Mouse (Mus musculus): Measurements from ENCODE around the gene Zmat5.

Gene Zmat5

DNA sequence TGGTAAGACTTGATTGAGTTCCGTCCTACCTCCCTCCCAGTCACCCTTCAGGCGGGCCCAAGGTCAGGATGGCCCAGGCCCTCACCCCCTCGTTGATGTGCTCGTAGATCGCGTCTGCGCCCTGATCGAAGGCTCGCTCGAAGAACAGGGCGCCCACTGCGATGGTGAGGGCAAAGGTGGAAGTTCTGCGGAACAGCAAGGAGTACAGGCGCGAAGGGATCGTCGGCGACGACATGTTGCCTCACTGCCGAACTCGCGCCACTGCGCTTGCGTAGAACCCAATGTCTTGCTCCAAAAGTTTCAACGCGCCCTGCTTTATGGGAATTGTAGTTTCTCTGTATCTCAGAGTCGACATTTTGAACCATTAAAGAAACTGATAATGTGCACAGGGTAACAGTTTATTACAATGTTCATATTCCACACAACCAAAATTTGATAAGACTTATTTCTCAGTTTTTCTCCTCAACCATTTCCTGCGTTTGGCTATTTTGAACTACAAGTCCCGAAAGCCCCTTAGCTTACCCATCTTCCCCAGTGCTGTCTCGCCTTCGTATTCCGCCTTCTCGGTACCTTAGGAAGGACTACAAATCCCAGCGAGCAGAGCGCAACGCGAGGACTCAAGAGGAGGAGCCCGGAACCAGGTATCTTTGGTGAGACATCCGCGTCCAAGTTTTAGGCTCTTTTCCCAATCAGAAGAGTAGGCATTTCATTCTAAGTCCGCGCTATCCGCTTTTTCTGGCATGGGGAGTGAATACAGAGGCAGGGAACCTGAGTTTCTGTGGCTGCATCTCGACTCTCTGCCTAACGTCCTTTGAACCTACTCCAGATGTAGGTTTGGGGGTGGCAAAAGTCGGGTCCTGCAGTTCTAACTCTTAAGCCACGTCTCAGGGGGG is at the start of gene Zmat5, which contains the start of gene Uqcr10:
TSS of gene Zmat5 (plus strand) at position 607 of the 893 bp plus-strand sequence.
TSS of gene Uqcr10 (minus strand) at position 271 of the 893 bp plus-strand sequence.
- peak; percentile 95 for DNase-seq

DNA sequence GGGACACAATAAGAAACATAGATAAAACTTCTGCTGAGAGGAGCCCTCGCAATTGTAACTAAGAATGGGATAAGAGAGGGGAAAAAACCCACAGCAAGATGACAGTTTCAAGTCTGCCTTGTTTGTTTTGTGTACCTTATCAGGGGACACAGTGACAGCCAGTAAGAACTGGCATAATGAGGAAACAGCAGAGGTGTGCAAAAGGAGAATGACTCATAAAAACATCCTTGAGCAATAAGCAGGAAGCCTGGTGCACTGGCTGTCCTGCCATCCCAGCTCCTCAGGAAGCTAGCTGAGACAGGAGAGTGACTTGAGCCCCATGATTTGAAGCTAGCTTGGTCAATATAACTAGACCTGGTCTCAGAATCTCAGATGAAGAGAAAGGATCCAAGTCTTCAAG is 44.7 kb upstream of the Zmat5 start:
- DNase-seq: no peak

DNA sequence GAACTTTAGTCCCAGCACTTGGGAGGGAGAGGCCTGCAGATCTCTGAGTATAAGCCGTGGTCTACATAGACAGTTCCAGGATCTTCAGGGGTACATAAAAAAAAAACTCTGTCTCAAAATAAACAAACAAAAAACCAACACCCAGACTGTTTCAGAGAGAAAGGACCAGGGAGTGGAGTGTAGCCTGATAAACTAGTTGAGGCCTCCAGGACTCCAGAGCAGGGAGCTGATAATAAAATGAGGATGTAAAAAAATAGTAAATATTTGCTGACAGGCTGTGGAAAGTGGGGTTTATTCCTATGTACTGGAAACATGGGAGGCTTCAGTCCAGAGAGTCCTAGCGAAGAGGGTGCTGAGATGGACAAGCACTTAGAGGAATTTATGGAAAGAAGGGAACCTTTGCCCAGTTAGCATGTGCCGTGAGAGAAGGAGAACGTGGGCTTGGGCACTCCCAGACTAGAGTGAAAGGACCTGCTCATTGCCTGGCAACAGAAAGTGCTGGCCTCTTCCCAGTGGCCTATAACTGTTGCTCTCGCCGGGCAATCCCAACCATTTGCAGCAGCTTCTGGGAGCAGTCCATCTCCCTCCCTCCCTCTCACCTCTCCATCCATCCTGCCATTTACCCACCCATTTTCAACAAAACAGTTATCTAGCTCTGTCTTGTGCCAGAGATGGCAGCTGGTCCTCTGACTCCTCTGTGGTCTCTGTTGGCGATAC is 44.0 kb upstream of the Zmat5 start:
- peak; percentile 56 to 67 for DNase-seq

DNA sequence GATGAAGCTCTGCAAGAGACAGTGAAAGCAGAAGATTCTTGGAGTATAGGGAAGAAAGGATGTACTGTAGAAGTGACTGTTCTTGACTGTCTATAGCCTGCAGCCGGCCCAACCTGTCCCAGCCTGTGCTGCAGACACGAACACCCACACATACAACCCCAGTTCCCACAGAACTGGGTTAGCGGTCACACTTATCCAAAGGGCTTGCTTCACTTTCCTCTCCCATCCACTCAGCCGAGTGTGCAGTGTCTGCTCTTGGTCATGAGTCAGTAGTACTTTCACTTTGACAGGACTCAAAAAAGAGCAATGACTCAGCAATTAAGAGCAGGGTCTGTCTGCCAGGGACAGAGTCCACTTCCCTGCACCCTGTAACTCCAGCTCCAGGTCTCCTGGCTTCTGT is 43.2 kb upstream of the Zmat5 start:
- DNase-seq: no peak

DNA sequence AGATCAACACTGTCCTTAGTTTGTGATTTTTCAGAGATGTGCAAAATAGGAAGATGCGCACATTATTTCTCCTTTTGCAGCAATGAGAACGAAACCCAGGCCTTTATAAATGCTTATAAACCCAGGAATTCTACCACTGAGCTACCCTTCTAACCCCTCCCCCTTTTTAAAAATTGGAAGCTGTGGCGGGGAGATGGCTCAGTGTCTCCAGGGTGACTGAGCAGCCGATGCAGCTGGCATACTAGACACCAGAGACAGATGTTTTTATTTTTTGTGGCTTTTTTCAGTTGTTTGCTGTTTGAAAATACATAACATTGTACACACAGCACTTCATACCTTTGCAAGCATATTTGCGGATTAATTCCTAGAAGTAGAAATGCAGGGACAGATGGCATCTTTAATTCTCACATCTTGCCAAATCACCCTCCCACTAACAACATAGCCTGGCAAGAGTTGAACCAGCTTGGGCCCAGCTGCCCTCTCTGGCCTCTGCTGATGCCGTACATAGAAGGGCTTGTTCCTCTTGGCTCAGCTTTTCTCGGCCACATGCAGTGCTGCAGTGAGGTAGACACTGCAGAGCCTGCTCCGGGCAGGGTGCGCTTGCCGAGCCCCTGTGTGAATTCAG is 42.5 kb upstream of the Zmat5 start:
- DNase-seq: peak; percentile 75 to 78

DNA sequence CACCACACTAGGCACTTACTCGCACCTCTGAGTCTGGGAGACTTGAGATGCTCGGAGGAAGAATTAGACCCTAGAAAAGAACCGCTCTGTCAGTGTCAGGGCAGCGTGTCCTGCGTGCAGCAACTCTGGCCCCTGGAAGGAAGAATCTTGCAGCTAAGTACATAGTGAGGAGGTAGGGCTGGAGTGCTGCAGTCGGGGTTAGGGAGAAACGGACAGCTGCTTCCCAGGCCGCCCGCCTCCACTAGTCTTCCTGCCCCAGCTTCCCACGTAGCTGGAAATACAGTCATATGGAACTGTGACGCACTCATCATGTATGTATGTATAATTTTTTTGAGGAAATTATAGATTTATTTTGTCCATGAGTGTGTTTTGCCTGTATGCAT is 42.0 kb upstream of the Zmat5 start:
- no peak for DNase-seq

DNA sequence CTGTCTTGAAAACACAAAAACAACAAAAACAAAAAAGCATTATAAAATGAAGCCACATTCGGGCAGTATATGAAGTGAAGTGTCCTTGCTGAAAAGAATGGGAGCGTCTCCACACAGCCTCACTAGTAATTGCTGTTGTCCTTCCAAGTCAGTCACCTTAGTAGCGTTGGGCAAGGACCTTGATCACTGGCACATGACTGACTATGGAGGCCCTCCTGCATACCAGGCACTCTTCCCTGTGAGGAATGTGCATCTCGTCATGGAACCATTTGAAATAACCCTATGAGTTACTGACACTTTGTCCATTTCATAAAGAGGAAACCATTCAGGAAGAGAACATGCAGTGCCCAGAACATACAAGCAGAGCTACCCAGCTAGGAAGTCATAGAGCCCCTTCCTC is 32.7 kb upstream of the Zmat5 start:
- DNase-seq: no peak

DNA sequence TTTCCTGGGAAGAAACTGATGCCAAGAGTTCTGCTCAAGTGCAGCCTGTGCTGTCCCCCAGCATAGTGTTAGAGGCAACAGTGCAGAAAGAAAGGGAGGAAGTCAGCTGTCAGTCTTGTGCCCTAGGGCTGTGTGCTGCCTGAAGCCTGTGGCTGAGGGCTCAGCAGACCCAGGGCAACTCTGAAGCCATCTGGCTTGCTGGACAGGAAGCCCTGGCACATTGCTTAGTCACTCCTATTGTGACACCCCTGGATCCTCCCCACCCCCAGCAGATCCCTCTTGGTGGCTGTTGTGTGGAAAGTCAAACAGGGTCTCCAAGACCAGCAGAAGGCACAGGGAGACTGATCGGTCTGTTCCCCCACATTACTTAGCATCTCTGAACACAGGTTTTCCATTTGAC is 29.9 kb upstream of the Zmat5 start:
- DNase-seq: peak in 1 of 2 experiments; percentile 32

DNA sequence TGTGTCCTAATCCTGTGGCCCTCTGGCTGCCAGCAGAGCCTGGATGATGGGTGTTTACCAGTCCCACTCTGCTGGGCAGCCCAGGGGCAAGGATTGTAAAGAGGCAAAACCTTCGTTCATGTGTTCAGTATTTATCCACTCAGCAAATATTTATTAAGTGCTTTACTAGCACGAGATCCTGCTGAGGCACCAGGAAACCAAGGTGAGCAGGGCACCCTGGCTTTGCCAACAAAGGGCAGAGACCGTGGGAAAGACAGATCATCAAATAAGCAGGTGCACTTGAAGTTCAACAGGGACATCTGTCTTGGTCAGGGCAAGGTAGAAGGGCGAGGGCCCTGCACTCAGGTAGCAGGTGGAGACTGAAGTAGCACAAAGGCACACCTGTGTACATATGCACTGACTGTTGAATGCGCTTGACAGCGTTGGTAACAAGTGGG is 29.3 kb upstream of the Zmat5 start:
- no peak for DNase-seq

DNA sequence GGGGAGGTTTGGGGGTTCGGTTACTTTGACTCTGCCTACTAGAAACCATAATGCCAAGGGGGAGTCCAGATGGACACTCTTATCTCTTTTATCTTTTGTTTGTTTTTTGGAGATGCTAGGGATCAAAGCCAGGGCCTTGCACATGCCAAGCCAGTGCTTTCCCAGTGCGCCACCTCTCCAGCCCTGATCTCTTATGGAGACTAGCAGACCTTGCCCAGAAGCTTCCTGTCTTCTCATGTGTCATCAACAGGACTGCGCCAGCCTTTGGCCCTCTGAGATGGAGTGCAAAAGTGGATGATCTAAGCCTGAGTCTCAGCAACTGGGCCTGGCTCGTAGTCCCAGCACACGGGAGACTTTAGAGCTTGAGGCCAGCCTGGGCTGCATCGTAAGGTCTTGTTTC is 28.8 kb upstream of the Zmat5 start:
- no peak for DNase-seq

DNA sequence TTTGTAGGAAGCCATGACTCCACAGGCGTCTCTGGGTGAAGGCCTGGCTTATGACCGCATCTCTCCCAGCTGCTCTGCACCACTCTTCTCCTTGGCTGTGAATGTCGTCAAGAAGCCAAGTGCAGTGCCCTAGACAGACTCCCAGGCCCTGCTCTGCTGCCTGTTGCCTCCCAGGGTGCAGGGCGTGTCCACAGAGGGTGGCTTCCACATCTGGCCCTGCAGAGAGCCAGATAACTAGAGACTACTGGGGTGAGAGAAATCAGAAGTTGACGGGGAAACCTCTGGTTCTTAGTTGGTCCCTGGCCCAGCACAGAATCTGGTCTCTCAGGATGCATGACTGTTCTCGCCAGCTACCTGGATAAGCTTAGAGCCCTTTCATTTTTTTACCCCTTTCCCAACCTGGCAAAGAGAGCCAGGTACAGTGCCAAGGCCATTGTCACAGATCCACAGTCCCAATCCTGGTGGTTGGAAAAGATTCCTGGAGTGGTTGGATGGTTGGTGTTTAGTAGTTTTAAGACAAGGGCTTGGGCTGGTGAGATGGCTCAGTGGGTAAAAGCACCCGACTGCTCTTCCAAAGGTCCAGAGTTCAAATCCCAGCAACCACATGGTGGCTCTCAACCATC is 27.1 kb upstream of the Zmat5 start:
- no peak for DNase-seq

DNA sequence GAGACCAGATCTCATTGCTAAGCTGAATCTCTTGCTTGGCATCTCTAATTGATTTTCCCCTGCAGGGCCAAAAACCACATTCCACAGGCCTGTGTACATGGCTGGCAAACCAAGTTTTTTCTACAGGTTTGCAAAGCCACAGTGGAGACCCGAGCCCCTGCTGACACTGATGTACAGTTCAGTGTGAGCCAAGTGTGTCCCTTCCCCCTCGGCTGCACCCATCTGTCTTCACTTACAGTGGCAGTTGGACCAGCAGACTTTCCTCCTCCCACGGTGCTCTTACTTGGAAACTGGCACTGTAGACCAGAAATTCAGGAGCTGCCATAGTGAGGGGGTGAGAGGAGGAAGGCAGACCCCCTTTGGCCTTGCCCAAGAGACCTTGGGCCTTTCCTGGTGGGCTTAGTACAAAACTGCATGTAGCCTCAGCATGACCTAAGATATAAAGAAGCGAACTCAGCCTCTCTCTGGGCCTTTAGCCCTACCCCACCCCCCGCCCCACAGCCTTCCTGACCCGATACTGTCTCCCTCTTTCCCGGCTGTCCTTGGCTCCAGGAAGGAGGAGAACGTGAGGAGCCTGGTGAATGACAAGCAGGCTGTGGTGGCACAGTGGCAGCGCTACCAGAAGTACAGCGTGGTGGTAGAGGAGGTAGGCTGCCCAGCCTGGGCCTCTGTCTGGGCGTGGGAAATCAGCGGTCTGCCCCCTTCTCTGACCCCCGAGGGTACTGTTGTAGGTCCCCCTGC is 25.6 kb upstream of the Zmat5 start:
- DNase-seq: peak; percentile 57 to 62

DNA sequence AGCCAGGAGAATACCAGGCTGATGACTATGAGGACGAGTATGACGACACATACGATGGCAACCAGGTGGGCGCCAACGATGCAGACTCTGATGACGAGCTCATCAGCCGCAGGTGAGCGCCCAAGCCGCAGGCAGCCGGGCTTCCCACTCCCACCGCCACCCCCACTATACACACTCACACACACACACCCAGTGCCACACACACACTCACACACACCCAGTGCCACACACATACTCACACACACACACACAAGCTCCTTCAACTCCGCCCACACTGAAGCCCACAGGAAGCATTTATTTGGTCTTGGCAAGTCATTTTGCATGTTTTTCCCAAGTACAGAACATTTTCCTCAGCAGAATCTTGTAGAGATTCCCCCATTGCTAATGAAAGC is 25.0 kb upstream of the Zmat5 start:
- no peak for DNase-seq

DNA sequence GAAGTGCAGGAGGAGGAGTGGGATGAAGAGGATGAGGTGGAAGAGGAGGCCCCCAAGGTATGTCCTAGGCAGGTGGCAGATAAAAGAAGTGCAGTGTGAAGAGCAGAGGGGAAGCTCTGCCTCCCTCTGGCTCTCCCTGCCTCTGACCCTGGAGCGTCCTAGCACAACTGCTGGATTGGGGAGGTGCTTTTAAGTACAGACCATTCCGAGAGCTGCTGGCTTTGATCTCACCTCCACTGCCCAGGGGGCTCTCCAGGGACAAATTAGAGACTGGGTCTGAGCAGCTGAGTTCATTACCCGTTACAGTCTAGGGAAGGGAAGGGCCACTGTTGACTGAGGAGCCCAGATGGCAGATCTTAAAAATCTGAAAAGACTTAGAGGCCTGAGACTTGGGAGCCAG is 24.4 kb upstream of the Zmat5 start:
- no peak for DNase-seq

DNA sequence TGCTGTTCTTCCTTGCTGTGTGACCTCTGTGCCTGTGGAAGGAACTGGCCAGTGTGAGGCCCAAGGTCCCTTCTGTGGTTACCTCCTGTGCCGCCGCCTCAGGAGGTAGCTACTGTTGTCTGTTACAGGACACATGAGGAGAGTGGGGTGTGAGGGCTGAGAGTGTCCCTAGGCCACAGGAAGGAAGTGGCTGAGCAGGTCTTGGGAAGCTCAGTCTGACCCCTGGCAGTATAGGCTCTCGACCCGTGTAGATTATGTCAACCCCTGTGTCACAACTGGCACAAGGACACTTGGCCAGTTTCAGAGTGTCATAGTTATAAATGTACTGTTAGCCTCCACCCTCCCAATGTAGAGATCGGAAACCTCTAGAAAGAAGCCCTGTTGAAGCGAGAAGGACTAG is 21.0 kb upstream of the Zmat5 start:
- no peak for DNase-seq

DNA sequence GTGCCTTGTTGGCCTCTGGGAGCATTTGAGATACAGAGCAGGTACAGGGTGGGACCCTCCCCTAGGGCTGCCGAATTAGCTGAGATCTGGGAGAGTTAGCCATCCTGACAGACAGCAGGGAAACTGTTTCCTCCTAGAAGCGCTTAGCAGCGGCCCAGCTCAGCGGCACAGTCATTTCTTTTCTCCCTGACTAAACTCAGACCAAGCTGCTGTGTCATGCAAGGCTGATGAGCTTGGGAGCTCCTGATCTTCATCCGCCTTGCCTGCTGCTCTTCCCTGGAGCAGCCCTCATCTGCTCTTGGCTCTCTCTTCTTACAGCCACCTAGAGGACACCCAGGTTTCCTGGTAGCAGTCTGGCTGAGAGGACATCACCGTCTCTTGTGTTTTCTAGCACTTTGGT is 20.3 kb upstream of the Zmat5 start:
- no peak for DNase-seq

DNA sequence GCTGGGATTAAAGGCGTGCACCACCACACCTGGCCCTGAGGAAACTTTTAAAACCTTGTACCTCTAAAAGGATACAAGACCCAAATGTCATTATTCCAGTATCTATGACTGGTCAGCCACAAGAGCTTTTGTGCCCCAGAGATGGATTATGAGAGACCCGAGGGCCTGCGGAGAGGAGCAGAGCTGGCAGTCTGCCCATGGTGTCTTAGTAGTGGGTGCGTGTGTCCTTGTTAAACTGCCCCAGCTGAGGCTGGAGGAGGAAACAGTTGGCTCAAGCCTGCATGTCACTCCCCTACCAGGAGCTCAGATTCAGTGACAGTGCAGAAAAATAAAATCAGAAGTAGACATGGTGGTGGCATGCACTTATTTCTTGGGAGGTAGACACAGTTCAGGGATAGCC is 19.4 kb upstream of the Zmat5 start:
- no peak for DNase-seq

DNA sequence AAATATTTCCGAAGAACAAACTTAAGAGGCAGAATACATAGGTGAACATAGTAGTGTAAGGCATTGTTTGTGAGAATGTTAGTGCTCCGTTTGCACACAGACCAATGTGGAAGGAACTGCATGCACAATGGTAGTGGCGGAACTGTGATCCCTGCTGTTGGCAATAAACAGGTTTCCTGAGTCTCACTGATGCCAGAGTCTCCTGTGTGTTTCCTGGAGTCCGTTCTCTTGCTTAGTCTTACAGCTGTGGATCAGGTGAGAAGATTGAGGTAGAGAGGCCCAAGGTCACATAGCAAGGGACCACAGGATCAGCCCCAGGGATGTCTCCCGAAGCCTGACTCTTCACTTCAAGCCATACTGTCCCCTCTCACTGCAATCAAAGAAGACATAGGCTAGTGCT is 19.0 kb upstream of the Zmat5 start:
- DNase-seq: no peak

DNA sequence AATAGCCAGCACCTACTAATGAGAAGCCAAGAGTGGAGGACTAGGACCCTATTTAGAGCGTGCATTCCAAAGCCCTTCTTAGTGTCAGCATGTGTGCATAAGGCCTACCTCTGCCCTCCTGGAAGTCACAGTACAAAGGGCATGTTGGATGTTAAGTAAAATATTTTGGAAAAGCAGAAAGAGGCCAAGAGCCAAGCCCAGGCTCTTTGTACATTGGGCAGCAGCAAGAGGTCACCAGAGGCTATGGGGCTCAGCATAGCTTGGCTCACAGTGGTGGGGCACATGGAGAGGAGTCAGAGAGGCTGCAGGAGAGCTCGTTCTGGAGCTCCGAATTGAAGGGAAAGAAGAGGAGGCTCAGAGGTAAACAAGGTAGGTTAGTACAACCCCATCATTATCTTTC is 17.5 kb upstream of the Zmat5 start:
- no peak for DNase-seq

DNA sequence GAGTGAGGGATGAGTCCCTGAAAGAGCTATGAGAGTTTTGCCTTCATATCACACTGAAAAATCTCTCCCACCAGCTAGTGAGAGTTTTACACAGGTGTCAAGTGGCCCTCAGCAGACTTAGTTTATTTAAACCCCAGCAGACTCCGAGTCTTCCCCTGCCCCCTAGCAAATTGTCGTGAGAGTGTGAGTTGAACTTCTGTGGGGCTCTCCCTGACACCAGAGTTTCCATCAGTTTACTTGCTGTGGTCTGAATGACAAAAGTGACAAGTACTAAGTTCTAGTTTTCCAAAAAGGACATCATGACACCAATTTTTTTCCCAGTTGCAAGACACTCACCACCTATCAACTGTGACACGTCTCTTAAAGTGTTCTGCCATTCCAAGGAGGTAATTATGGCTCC is 16.6 kb upstream of the Zmat5 start:
- no peak for DNase-seq

DNA sequence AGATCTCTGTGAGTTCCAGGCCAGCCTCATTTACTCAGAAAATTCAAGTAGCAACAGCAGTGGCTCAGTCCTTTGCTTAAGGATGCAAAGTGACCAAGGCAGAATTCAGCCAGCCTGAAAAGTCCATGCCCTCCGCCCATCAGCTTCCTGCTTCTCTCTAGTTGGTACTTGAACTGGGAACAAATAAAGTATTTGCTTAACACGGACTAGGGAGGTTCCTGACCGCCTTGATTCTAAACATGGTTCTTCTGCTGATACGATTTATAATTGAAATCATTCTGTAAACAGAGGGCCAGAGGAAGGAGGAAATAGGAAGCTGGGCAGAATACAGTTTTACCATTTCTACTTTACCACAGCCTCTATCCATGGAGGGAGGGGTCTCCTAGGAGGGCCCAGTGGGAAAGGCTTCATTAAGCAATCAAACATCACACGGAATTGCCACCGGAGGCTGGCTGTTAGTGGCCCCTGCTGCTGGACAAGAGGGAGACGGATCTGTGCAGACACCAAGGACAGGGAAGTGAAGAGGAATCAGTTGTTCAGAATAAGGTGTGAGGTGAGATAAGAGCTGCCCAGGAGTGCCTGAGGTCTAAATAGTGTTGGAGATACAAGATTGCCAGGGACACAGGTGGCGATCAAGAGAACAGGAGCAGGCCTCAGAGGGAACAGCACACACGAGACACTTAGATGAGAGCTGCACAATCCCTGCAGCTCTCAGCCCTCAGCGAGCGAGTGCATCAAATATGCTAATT is 15.7 kb upstream of the Zmat5 start:
- DNase-seq: no peak

DNA sequence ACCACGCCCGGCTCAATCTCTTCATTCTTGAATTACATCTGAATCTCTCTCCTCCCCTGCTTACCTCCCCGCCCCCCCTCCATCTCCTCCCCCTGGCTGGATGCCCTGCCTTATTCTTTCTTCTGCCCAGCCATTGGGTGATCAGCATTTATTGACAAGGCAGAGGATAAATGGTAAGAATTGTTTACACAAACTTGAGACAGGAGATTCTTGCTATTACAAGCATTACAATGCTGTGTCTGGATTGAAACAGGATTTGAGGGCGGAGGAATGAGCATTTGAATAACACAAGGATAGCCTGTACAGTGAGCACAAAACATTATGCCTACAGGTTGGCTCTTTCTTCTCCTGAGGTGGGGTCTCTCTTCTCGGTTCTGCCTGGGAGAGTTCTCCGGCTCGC is 14.1 kb upstream of the Zmat5 start:
- DNase-seq: no peak
